Comparison of ENCODE assay signal across 8 mouse cellular contexts in genomic region chr5:147895436-147896198, GRCm38 (mm10). TPM values are rescaled to one million over a fixed set of nuclear protein-coding genes. Genes with fewer than 3 reads are reported as not detected.
DNase-seq lines count a peak whose midpoint lies in the region; ATAC-seq lines count a peak whose summit lies in the region.

No protein-coding gene starts in this region.

- peak overlapping the region; percentile 76 for H3K4me3 ChIP-seq in kidney, embryonic 16.5 days (ENCODE audit: low read length)
- H3K4me3 ChIP-seq in heart, embryonic 15.5 days = peak overlapping the region; percentile 81
- peak overlapping the region; percentile 77 for H3K4me3 ChIP-seq in liver, embryonic 13.5 days (replicated peaks)

- H3K27me3 ChIP-seq in kidney, embryonic 16.5 days (ENCODE audit: insufficient read depth, low read length) = no peaks in the 10 kb centered on the region
- 0 out of 2 replicates have a peak, but pooled peaks cover 3% of the 10 kb centered on the region for H3K27me3 ChIP-seq in heart, embryonic 15.5 days
- H3K27me3 ChIP-seq in liver, embryonic 13.5 days = no peaks in the 10 kb centered on the region

- WGBS in kidney, embryonic 16.5 days = 26% methylated on average over 16 of the region's 16 CpGs
- WGBS in heart, embryonic 15.5 days = 15% methylated on average over 16 of the region's 16 CpGs
- 2% methylated on average over 16 of the region's 16 CpGs for WGBS in liver, embryonic 13.5 days (ENCODE audit: insufficient replicate concordance)

- peak; percentile 21; the same call in 1 of the 2 replicates for ATAC-seq in kidney, embryonic 16.5 days (ENCODE audit: low FRiP score, low TSS enrichment)
- ATAC-seq in heart, embryonic 15.5 days (replicated peaks; ENCODE audit: insufficient number of reproducible peaks, insufficient read depth, low FRiP score, low read depth) = no peak
- ATAC-seq in liver, embryonic 13.5 days (ENCODE audit: low read depth) = no peak

- no peak overlapping the region for H3K9ac ChIP-seq in kidney, embryonic 16.5 days (replicated peaks; ENCODE audit: low read length)
- no peak overlapping the region for H3K9ac ChIP-seq in heart, embryonic 15.5 days
- H3K9ac ChIP-seq in liver, embryonic 13.5 days = peak overlapping the region; percentile 61

- peak overlapping the region; percentile 97 for H3K4me2 ChIP-seq in kidney, embryonic 16.5 days (replicated peaks; ENCODE audit: low read depth, low read length)
- peak overlapping the region; percentile 88 for H3K4me2 ChIP-seq in heart, embryonic 15.5 days
- H3K4me2 ChIP-seq in liver, embryonic 13.5 days = peak overlapping the region; percentile 89

- no peaks in the 10 kb centered on the region for H3K36me3 ChIP-seq in kidney, embryonic 16.5 days (ENCODE audit: insufficient read depth, low read length)
- H3K36me3 ChIP-seq in heart, embryonic 15.5 days = no peaks in the 10 kb centered on the region
- peaks cover 6% of the 10 kb centered on the region; the same call in 1 of the 2 replicates for H3K36me3 ChIP-seq in liver, embryonic 13.5 days

- peaks cover 4% of the 10 kb centered on the region; the same call in 1 of the 2 replicates for H3K4me1 ChIP-seq in kidney, embryonic 16.5 days (ENCODE audit: insufficient read depth, low read length)
- peaks cover 16% of the 10 kb centered on the region for H3K4me1 ChIP-seq in heart, embryonic 15.5 days (replicated peaks)
- H3K4me1 ChIP-seq in liver, embryonic 13.5 days (replicated peaks) = peaks cover 46% of the 10 kb centered on the region

- H3K9me3 ChIP-seq in kidney, embryonic 16.5 days (ENCODE audit: low read length) = no peaks in the 10 kb centered on the region
- H3K9me3 ChIP-seq in heart, embryonic 15.5 days (replicated peaks) = no peaks in the 10 kb centered on the region
- H3K9me3 ChIP-seq in liver, embryonic 13.5 days (replicated peaks) = no peaks in the 10 kb centered on the region

- H3K27ac ChIP-seq in kidney, embryonic 16.5 days (ENCODE audit: low read length) = no peak overlapping the region
- no peak overlapping the region for H3K27ac ChIP-seq in heart, embryonic 15.5 days
- peak overlapping the region; percentile 50; the same call in 1 of the 2 replicates for H3K27ac ChIP-seq in liver, embryonic 13.5 days

- no peak for DNase-seq in kidney, adult 8-10 months
- peak; percentile 51 for DNase-seq in c-Kit-positive CD71-positive TER-119-positive erythroid progenitor cells, embryonic 14.5 days (ENCODE audit: low spot score)
- peak; percentile 32 for DNase-seq in liver, embryonic 13.5 days
- peak; percentile 26 for DNase-seq in retina, embryonic 14.5 days (ENCODE audit: low spot score)
- DNase-seq in urinary bladder, postnatal 4 days (ENCODE audit: low spot score in 2 of 2) = no peak
- DNase-seq in urinary bladder, postnatal 14 days (ENCODE audit: low spot score) = no peak

RNA-seq across cellular contexts. Expression of gene Slc46a3, which starts 1.0 kb away (rescaled TPM):
- 2.5 and 2.7 TPM in 2 replicates for polyA plus RNA-seq in kidney, embryonic 16.5 days (2015; fragmentation: Nextera tagmentation; extraction: Ambion mirVana)
- 3.3 and 5.3 TPM in 2 replicates for polyA plus RNA-seq in heart, embryonic 15.5 days (2015; fragmentation: Nextera tagmentation; extraction: Ambion mirVana)
- polyA plus RNA-seq in liver, embryonic 13.5 days (2015; fragmentation: Nextera tagmentation; extraction: Ambion mirVana) = 12.9 and 13.9 TPM in 2 replicates

RNA-seq across cellular contexts. Expression of gene Pomp, which starts 35.4 kb away (rescaled TPM):
- 407 and 409 TPM in 2 replicates for polyA plus RNA-seq in kidney, embryonic 16.5 days (2015; fragmentation: Nextera tagmentation; extraction: Ambion mirVana)
- 278 and 328 TPM in 2 replicates for polyA plus RNA-seq in heart, embryonic 15.5 days (2015; fragmentation: Nextera tagmentation; extraction: Ambion mirVana)
- polyA plus RNA-seq in liver, embryonic 13.5 days (2015; fragmentation: Nextera tagmentation; extraction: Ambion mirVana) = 312 and 320 TPM in 2 replicates

Comparison
In these comparisons a context has a peak if more than half of its experiments do, and no peak if none do; other contexts are left out.
1. DNase-seq: peak in c-Kit-positive CD71-positive TER-119-positive erythroid progenitor cells, embryonic 14.5 days (single experiment), liver, embryonic 13.5 days (single experiment) and retina, embryonic 14.5 days (single experiment); none in kidney, adult 8-10 months (0 of 2), urinary bladder, postnatal 4 days (0 of 2) and urinary bladder, postnatal 14 days (single experiment).
2. Peak in every context shown above with its lines, with median percentiles within 50 percentile points of each other: H3K4me2 ChIP-seq and H3K4me3 ChIP-seq.